Mouse (Mus musculus) lung, postnatal 10 days (tissue): Measurements from ENCODE around the gene Psmc2.

ENCODE experiments used
- DNase-seq: peaks from one replicate; pipeline ENCODE4 v3.0.0; 2021

Psmc2 gene

DNA sequence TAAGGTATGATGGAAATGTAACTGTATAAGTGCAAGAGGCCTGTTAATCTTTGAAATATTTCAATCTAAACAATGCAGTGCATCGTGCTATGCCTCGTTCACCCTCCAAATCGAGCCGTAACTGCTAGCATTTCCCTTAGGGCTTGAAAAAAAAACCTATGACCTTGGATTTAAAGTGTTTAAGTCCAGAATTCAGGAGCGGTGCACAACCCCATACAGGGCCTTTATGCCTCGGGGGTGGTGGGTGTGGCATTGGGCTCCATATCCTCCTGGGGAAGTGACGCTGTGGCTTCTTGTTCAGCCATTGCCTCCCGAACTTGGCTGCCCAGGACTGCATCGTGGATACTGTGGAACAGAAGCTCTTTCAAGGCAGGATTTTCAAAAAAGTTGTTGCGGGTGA, 25.8 kb downstream of the Psmc2 start:
- no peak for DNase-seq

DNA sequence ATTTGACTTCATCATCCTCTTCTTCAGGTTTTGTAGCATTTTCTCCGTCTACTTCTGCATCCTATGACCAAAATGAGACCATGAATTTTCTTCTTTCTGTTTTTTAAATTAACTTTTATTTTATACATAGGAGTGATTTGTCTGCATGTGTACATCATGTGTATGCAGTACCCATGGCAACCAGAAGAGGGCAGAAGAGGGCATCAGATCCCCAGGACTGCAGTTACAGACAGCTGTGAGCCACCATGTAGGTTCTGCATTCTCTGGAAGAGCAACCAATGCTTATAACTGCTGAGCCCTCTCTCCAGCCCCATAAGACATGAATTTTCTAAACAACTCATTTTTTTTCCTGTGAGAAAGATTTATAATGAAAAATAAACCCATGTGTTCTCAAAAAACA, 28.9 kb downstream of the Psmc2 start:
- peak; percentile 33 for DNase-seq

GRCm38 (mm10) chr5:21826370-21826769, 41.3 kb downstream of the Psmc2 start:
- DNase-seq, result no peak

GRCm38 (mm10) chr5:21827643-21828042, 42.6 kb downstream of the Psmc2 start:
- no peak for DNase-seq

- DNase-seq, result no peak
Observed at GRCm38 (mm10) chr5:21828855-21829254, 43.8 kb downstream of the Psmc2 start.

DNA sequence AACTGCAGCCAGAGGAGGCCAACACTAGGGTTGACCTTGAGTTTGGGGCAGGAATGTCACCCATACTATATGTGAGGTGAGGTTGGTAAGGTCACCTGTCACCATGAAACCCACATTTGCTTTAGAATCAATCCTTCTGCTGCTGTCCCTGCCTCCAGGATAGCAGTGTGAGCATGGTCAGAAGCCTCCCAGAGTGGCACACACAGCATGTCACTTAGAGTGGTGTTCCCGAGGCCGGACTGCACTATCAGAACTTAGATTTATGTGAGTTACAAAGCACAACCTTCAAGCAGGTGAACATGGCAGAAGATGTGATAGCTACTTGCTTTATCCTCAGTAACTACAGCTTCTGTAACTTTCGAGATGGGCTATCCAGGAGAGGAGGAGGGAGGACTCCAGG, 46.7 kb downstream of the Psmc2 start:
- no peak for DNase-seq

GRCm38 (mm10) chr5:21844676-21845075, 59.6 kb downstream of the Psmc2 start:
- DNase-seq, result no peak

DNA sequence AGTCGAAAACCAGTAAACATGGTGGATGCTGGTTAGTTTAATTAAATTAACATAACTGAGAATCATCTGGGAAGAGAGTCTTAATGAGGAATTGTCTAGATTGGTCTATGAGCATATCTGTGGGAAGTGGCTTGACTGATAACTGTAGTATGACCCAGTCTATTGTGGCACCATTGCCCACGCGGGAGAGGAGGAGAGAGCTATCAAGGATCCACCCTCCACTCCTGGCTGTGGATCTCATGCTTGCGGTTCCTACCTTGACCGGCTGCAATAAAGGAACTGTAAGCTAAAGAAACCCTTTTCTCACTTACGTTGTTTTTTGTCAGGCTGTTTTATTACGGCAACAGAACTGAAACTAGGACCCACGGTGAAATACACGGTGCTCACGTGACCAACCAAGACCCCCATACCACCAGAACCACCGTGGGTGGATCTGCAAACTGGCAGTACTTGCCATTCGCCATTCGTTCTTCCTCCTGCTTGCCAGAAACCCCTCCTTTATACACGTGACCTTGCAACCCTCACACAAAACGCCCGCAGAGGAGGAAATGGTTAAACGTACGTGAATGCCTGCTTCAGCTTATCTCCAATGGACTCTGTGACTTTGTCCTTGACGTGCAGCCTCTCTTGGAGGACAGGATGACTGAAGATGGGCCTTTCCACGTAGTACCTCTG, 61.7 kb downstream of the Psmc2 start:
- no peak for DNase-seq

GRCm38 (mm10) chr5:21847438-21847837, 62.4 kb downstream of the Psmc2 start:
- no peak for DNase-seq

- DNase-seq, result no peak
Observed at GRCm38 (mm10) chr5:21851679-21852340, 66.7 kb downstream of the Psmc2 start.
